Comparison of ENCODE assay signal across 30 mouse cellular contexts in the genomic region with DNA sequence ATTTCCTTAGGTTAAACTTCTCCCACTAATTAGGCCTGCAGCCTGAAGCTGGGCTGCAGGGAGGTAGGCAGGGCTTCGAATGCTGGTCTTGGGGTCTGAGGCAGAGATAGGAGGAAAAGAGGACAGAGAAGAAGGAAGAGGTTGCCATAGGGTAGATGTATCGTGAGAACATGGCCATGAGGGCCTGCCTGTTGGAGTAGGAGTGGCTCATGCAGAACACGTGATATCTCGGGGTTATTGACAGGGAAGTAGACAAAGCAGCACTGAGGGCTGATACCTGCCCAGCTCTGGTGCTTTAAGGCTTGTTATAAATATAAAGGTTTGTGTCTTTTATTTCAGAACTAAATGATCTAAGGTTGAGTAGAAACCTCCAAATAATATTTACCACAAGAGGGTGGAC.
"Had no signal": no experiment of that assay in that cellular context is flagged by ENCODE, and none has a peak within 500 bp of the region (broad histone marks: within the 10 kb centered on the region; RNA-seq: fewer than 3 reads in every experiment).

No protein-coding gene starts in this region.

- ATAC-seq: liver, embryonic 12.5 days; liver, postnatal 0 days; lung, postnatal 0 days; midbrain, embryonic 13.5 days; midbrain, embryonic 15.5 days; midbrain, embryonic 16.5 days had no signal

- H3K27ac ChIP-seq: limb, embryonic 12.5 days; limb, embryonic 13.5 days; limb, embryonic 15.5 days; liver, embryonic 12.5 days; liver, embryonic 13.5 days; liver, embryonic 14.5 days; liver, embryonic 15.5 days; lung, embryonic 15.5 days; macrophage; midbrain, embryonic 10.5 days; midbrain, embryonic 12.5 days; midbrain, embryonic 13.5 days; midbrain, embryonic 15.5 days had no signal

- H3K4me2 ChIP-seq: limb, embryonic 12.5 days; limb, embryonic 13.5 days; limb, embryonic 15.5 days; liver, embryonic 11.5 days; liver, embryonic 12.5 days; liver, embryonic 13.5 days; liver, embryonic 15.5 days; lung, embryonic 14.5 days; lung, embryonic 15.5 days; midbrain, embryonic 11.5 days; midbrain, embryonic 12.5 days; midbrain, embryonic 13.5 days; midbrain, embryonic 15.5 days had no signal

- DNase-seq: left cerebral cortex, postnatal 4 days; liver; liver, embryonic 13.5 days; liver, postnatal 0 days; lung, adult 18-20 months; lung, adult 2 months; lung, embryonic 14.5 days; lung, postnatal 10 days; lung, postnatal 14 days; lung, postnatal 36 days; lung, postnatal 4 days; midbrain, embryonic 14.5 days had no signal

- H3K4me3 ChIP-seq: limb, embryonic 12.5 days; limb, embryonic 13.5 days; limb, embryonic 15.5 days; liver, embryonic 12.5 days; liver, embryonic 13.5 days; liver, embryonic 15.5 days; lung, embryonic 15.5 days; megakaryocyte, embryonic 14.5 days; midbrain, embryonic 10.5 days; midbrain, embryonic 12.5 days; midbrain, embryonic 13.5 days; midbrain, embryonic 15.5 days; myocyte had no signal

- H3K9ac ChIP-seq: limb, embryonic 12.5 days; limb, embryonic 13.5 days; limb, embryonic 15.5 days; liver, embryonic 12.5 days; liver, embryonic 13.5 days; liver, embryonic 14.5 days; liver, embryonic 15.5 days; liver, postnatal 0 days; lung, embryonic 14.5 days; lung, embryonic 15.5 days; midbrain, embryonic 12.5 days; midbrain, embryonic 13.5 days; midbrain, embryonic 15.5 days had no signal

- H3K9me3 ChIP-seq: limb, embryonic 12.5 days; limb, embryonic 13.5 days; limb, embryonic 15.5 days; liver, embryonic 12.5 days; liver, embryonic 13.5 days; liver, embryonic 15.5 days; lung, embryonic 15.5 days; midbrain, embryonic 10.5 days; midbrain, embryonic 12.5 days; midbrain, embryonic 13.5 days; midbrain, embryonic 15.5 days had no signal

- H3K27me3 ChIP-seq: lung, embryonic 15.5 days; midbrain, embryonic 15.5 days had no signal

- H3K36me3 ChIP-seq: limb, embryonic 12.5 days; limb, embryonic 13.5 days; limb, embryonic 15.5 days; liver, embryonic 12.5 days; liver, embryonic 13.5 days; liver, embryonic 15.5 days; lung, embryonic 15.5 days; midbrain, embryonic 10.5 days; midbrain, embryonic 12.5 days; midbrain, embryonic 13.5 days; midbrain, embryonic 15.5 days had no signal
